Mouse (Mus musculus) bone marrow macrophage, adult 2 months (primary cell): ENCODE measurements around the gene Mxra8.

ENCODE experiments used
- CTCF ChIP-seq: IDR thresholded peaks from 2 replicates; pipeline ENCODE4 v1.5.1; 2012; ENCODE audit warnings: low read depth, mild to moderate bottlenecking, low read length, moderate library complexity
- POLR2A ChIP-seq: IDR thresholded peaks from 2 replicates; pipeline ENCODE4 v1.6.1; 2012; ENCODE audit warnings: mild to moderate bottlenecking, low read depth, low read length, borderline replicate concordance

DNA sequence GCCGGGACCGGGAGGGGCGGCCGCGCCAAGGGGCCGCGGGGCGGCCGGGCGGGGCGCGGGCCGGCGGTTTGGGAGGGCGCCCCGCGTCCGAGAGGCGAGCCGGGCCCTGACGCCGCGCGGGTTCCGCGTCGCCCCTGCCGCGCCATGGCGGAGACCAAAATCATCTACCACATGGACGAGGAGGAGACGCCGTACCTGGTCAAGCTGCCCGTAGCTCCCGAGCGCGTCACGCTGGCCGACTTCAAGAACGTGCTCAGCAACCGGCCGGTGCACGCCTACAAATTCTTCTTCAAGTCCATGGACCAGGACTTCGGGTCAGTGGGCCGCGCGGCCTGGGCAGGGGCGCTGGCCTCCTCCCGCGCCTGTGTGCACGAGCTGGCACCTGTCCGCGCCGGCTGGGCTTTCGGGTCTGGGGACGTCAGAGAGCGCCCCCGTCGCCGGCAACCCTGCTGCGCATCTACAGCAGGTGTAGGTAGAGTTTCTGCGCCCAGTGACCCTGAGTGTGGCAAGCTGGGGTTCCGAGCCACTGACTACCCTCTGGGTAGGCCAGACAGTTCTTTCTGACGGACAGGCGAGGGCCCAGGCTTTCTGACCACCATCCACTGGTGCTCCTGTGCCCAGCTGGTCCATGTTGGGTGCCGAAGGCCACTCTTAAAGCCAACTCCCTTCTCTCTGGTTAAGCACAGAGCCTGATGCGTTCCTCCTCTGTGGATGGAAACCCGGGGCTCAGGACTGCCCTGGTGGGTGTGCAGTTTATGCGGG, 8.3 kb downstream of the Mxra8 start:
- TF ChIP-seq CTCF (no peak), POLR2A (no peak)
